In genomic region chr13:23740256-23740840, GRCm38 (mm10) we compare ENCODE assay signal across 8 mouse cellular contexts. TPM values are rescaled to one million over a fixed set of nuclear protein-coding genes. Genes with fewer than 3 reads are reported as not detected.
DNase-seq lines count a peak whose midpoint lies in the region; ATAC-seq and TF ChIP-seq lines count a peak whose summit lies in the region.

No protein-coding gene starts in this region.

- no peak for ATAC-seq in kidney, embryonic 16.5 days (ENCODE audit: low FRiP score, low TSS enrichment)
- ATAC-seq in hindbrain, embryonic 14.5 days (ENCODE audit: low FRiP score): no peak
- ATAC-seq in midbrain, postnatal 0 days (ENCODE audit: low FRiP score): no peak

- no peaks in the 10 kb centered on the region for H3K36me3 ChIP-seq in kidney, embryonic 16.5 days (ENCODE audit: insufficient read depth, low read length)
- H3K36me3 ChIP-seq in hindbrain, embryonic 14.5 days (replicated peaks; ENCODE audit: control insufficient read depth, insufficient read depth): no peaks in the 10 kb centered on the region
- no peaks in the 10 kb centered on the region for H3K36me3 ChIP-seq in midbrain, postnatal 0 days (ENCODE audit: insufficient read depth, low read length)

- WGBS in kidney, embryonic 16.5 days: 23% methylated on average over 13 of the region's 13 CpGs
- 38% methylated on average over 13 of the region's 13 CpGs for WGBS in hindbrain, embryonic 14.5 days
- WGBS in midbrain, postnatal 0 days: 39% methylated on average over 13 of the region's 13 CpGs

- peak overlapping the region; percentile 99 for H3K27ac ChIP-seq in kidney, embryonic 16.5 days (ENCODE audit: low read length)
- peak overlapping the region; percentile 98 for H3K27ac ChIP-seq in bone marrow macrophage, adult 2 months (ENCODE audit: insufficient read depth, low read depth, low read length)
- H3K27ac ChIP-seq in hindbrain, embryonic 14.5 days: peak overlapping the region; percentile 75
- H3K27ac ChIP-seq in midbrain, postnatal 0 days (ENCODE audit: low read depth, low read length): peak overlapping the region; percentile 44; the same call in 1 of the 2 replicates

- H3K9ac ChIP-seq in kidney, embryonic 16.5 days (replicated peaks; ENCODE audit: low read length): peak overlapping the region; percentile 82
- peak overlapping the region; percentile 63 for H3K9ac ChIP-seq in hindbrain, embryonic 14.5 days
- no peak overlapping the region for H3K9ac ChIP-seq in midbrain, postnatal 0 days (replicated peaks; ENCODE audit: low read length, poor library complexity, severe bottlenecking)

- DNase-seq in kidney, adult 18-20 months: no peak
- DNase-seq in hindbrain, embryonic 14.5 days (ENCODE audit: low spot score): no peak
- DNase-seq in midbrain, postnatal 0 days (ENCODE audit: low spot score): no peak
- DNase-seq in layer of hippocampus, adult 9-10 months (ENCODE audit: low spot score): no peak
- no peak for DNase-seq in natural killer cell, adult 2 months (ENCODE audit: low spot score in 2 of 2)
- no peak for DNase-seq in B cell, adult 2 months

- H3K4me3 ChIP-seq in kidney, embryonic 16.5 days (ENCODE audit: low read length): peak overlapping the region; percentile 58
- H3K4me3 ChIP-seq in bone marrow macrophage, adult 2 months (ENCODE audit: insufficient read depth, low read length): peak overlapping the region; percentile 84
- peak overlapping the region; percentile 48 for H3K4me3 ChIP-seq in hindbrain, embryonic 14.5 days (replicated peaks; ENCODE audit: low read length)
- peak overlapping the region; percentile 56 for H3K4me3 ChIP-seq in midbrain, postnatal 0 days (ENCODE audit: low read depth, low read length)

- H3K27me3 ChIP-seq in kidney, embryonic 16.5 days (ENCODE audit: insufficient read depth, low read length): no peaks in the 10 kb centered on the region
- H3K27me3 ChIP-seq in hindbrain, embryonic 14.5 days (ENCODE audit: control insufficient read depth, insufficient read depth, low read length): no peaks in the 10 kb centered on the region
- no peaks in the 10 kb centered on the region for H3K27me3 ChIP-seq in midbrain, postnatal 0 days (ENCODE audit: insufficient read depth, low read length)

- TF ChIP-seq POLR2A in bone marrow macrophage, adult 2 months (IDR thresholded peaks at IDR 0.05; ENCODE audit: borderline replicate concordance, low read depth, low read length): no peak

- H3K4me2 ChIP-seq in kidney, embryonic 16.5 days (replicated peaks; ENCODE audit: low read depth, low read length): peak overlapping the region; percentile 84
- H3K4me2 ChIP-seq in hindbrain, embryonic 14.5 days (replicated peaks): peak overlapping the region; percentile 97
- H3K4me2 ChIP-seq in midbrain, postnatal 0 days (ENCODE audit: low read depth, low read length, poor library complexity, severe bottlenecking): peak overlapping the region; percentile 99

- peaks cover 18% of the 10 kb centered on the region for H3K4me1 ChIP-seq in kidney, embryonic 16.5 days (ENCODE audit: insufficient read depth, low read length)
- H3K4me1 ChIP-seq in bone marrow macrophage, adult 2 months (ENCODE audit: control insufficient read depth, insufficient read depth, low read length): peaks cover 7% of the 10 kb centered on the region
- peaks cover 12% of the 10 kb centered on the region; the same call in 1 of the 2 replicates for H3K4me1 ChIP-seq in hindbrain, embryonic 14.5 days (replicated peaks; ENCODE audit: control insufficient read depth, insufficient read depth, low read length)
- no peaks in the 10 kb centered on the region for H3K4me1 ChIP-seq in midbrain, postnatal 0 days (ENCODE audit: insufficient read depth, low read length)

- no peak for TF ChIP-seq CTCF in bone marrow macrophage, adult 2 months (IDR thresholded peaks at IDR 0.05; ENCODE audit: low read depth, low read length)
- no peak for TF ChIP-seq CTCF in midbrain, postnatal 0 days (IDR thresholded peaks at IDR 0.05)

- no peaks in the 10 kb centered on the region for H3K9me3 ChIP-seq in kidney, embryonic 16.5 days (ENCODE audit: low read length)
- no peaks in the 10 kb centered on the region for H3K9me3 ChIP-seq in hindbrain, embryonic 14.5 days (ENCODE audit: control insufficient read depth, low read length)
- H3K9me3 ChIP-seq in midbrain, postnatal 0 days (ENCODE audit: low read length): no peaks in the 10 kb centered on the region

RNA-seq across cellular contexts. Expression of gene Hist1h1c, which starts 1.7 kb away (rescaled TPM):
- polyA plus RNA-seq in kidney, embryonic 16.5 days (2015; fragmentation: Nextera tagmentation; extraction: Ambion mirVana): 25.6 and 28.3 TPM in 2 replicates
- 75.5 and 80.8 TPM in 2 replicates for polyA plus RNA-seq in bone marrow macrophage, adult 2 months (2012; ENCODE audit: insufficient read depth, insufficient read length, missing spikeins)
- 7.2 and 8.3 TPM in 2 replicates for polyA plus RNA-seq in hindbrain, embryonic 14.5 days (2014; fragmentation: Nextera tagmentation; extraction: Ambion mirVana)
- 243 and 275 TPM in 2 replicates for total RNA-seq in midbrain, postnatal 0 days (2014; rRNA removed)
- polyA plus RNA-seq in midbrain, postnatal 0 days (2015; fragmentation: Nextera tagmentation; extraction: Ambion mirVana): 26.1 and 26.5 TPM in 2 replicates

RNA-seq across cellular contexts. Expression of gene Hist1h3c, which starts 5.1 kb away (rescaled TPM):
- polyA plus RNA-seq in kidney, embryonic 16.5 days (2015; fragmentation: Nextera tagmentation; extraction: Ambion mirVana): 6.8 and 9.7 TPM in 2 replicates
- polyA plus RNA-seq in bone marrow macrophage, adult 2 months (2012; ENCODE audit: insufficient read depth, insufficient read length, missing spikeins): 1.2 TPM in 1 of 2 replicates, not detected in the other
- 1.1 TPM in 1 of 2 replicates, not detected in the other for polyA plus RNA-seq in hindbrain, embryonic 14.5 days (2014; fragmentation: Nextera tagmentation; extraction: Ambion mirVana)
- total RNA-seq in midbrain, postnatal 0 days (2014; rRNA removed): 206 and 420 TPM in 2 replicates
- not detected in 2 replicates for polyA plus RNA-seq in midbrain, postnatal 0 days (2015; fragmentation: Nextera tagmentation; extraction: Ambion mirVana)

RNA-seq across cellular contexts. Expression of gene Hist1h2bb, which starts 6.2 kb away (rescaled TPM):
- polyA plus RNA-seq in kidney, embryonic 16.5 days (2015; fragmentation: Nextera tagmentation; extraction: Ambion mirVana): 2.1 and 2.5 TPM in 2 replicates
- polyA plus RNA-seq in bone marrow macrophage, adult 2 months (2012; ENCODE audit: insufficient read depth, insufficient read length, missing spikeins): 1.3 TPM in 1 of 2 replicates, not detected in the other
- polyA plus RNA-seq in hindbrain, embryonic 14.5 days (2014; fragmentation: Nextera tagmentation; extraction: Ambion mirVana): 0.64 TPM in 1 of 2 replicates, not detected in the other
- 491 and 821 TPM in 2 replicates for total RNA-seq in midbrain, postnatal 0 days (2014; rRNA removed)
- polyA plus RNA-seq in midbrain, postnatal 0 days (2015; fragmentation: Nextera tagmentation; extraction: Ambion mirVana): 0.61 TPM in 1 of 2 replicates, not detected in the other

RNA-seq across cellular contexts. Expression of gene Hist1h2ab, which starts 10.6 kb away (rescaled TPM):
- polyA plus RNA-seq in kidney, embryonic 16.5 days (2015; fragmentation: Nextera tagmentation; extraction: Ambion mirVana): 33.6 and 37.8 TPM in 2 replicates
- 4.3 and 8.4 TPM in 2 replicates for polyA plus RNA-seq in bone marrow macrophage, adult 2 months (2012; ENCODE audit: insufficient read depth, insufficient read length, missing spikeins)
- polyA plus RNA-seq in hindbrain, embryonic 14.5 days (2014; fragmentation: Nextera tagmentation; extraction: Ambion mirVana): 6.7 and 9.8 TPM in 2 replicates
- 98.5 and 290 TPM in 2 replicates for total RNA-seq in midbrain, postnatal 0 days (2014; rRNA removed)
- polyA plus RNA-seq in midbrain, postnatal 0 days (2015; fragmentation: Nextera tagmentation; extraction: Ambion mirVana): 2.1 and 2.4 TPM in 2 replicates

RNA-seq across cellular contexts. Expression of gene Hist1h3b, which starts 11.7 kb away (rescaled TPM):
- polyA plus RNA-seq in kidney, embryonic 16.5 days (2015; fragmentation: Nextera tagmentation; extraction: Ambion mirVana): 8.8 and 13.2 TPM in 2 replicates
- 2.1 and 4.8 TPM in 2 replicates for polyA plus RNA-seq in bone marrow macrophage, adult 2 months (2012; ENCODE audit: insufficient read depth, insufficient read length, missing spikeins)
- polyA plus RNA-seq in hindbrain, embryonic 14.5 days (2014; fragmentation: Nextera tagmentation; extraction: Ambion mirVana): 1.1 and 1.8 TPM in 2 replicates
- 124 and 290 TPM in 2 replicates for total RNA-seq in midbrain, postnatal 0 days (2014; rRNA removed)
- polyA plus RNA-seq in midbrain, postnatal 0 days (2015; fragmentation: Nextera tagmentation; extraction: Ambion mirVana): 0.50 and 0.51 TPM in 2 replicates

Comparison
In these comparisons a context has a peak if more than half of its experiments do, and no peak if none do; other contexts are left out.
1. H3K27ac ChIP-seq: peak in every context shown above with its lines; median percentile 99 in kidney, embryonic 16.5 days; 98 in bone marrow macrophage, adult 2 months; 75 in hindbrain, embryonic 14.5 days; 44 in midbrain, postnatal 0 days.